Mouse (Mus musculus) liver, embryonic 13.5 days (tissue): ENCODE measurements around the gene Dcaf5. TPM values are rescaled to one million over a fixed set of nuclear protein-coding genes. Genes with fewer than 3 reads are reported as not detected.
"Not testable (repeated sequence)": the region's sequence is repeated elsewhere in the genome, so short reads cannot be mapped to it uniquely, and the experiment has no call there.

Experiments used
- ATAC-seq: fragments of 200-750 bp; cut with Nextera tagmentation; 2 replicates; pipeline ENCODE4 v1.8.0; 2017; ENCODE audit warnings: low read depth, mild to moderate bottlenecking, moderate number of reproducible peaks, moderate library complexity
- DNase-seq: peaks from one replicate; pipeline ENCODE4 v3.0.0; 2022
- H3K27ac ChIP-seq: fragments of 300-500 bp; sonication (generic); 2 replicates; pipeline ENCODE4 v1.5.1; 2015; ENCODE audit warnings: moderate library complexity, mild to moderate bottlenecking, inconsistent platforms
- H3K27me3 ChIP-seq: fragments of 300-500 bp; sonication (generic); 2 replicates; pipeline ENCODE4 v1.6.1; 2015; ENCODE audit warnings: mild to moderate bottlenecking, inconsistent platforms
- H3K36me3 ChIP-seq: fragments of 300-500 bp; sonication (generic); 2 replicates; pipeline ENCODE4 v1.6.1; 2015; ENCODE audit warnings: mild to moderate bottlenecking, inconsistent platforms
- H3K4me1 ChIP-seq: fragments of 300-500 bp; sonication (generic); replicated peaks from 2 replicates; pipeline ENCODE4 v1.6.1; 2015; ENCODE audit warnings: inconsistent platforms
- H3K4me2 ChIP-seq: fragments of 300-500 bp; sonication (generic); 2 replicates; pipeline ENCODE4 v1.6.1; 2015; ENCODE audit warnings: inconsistent platforms, mild to moderate bottlenecking, moderate library complexity
- H3K4me3 ChIP-seq: fragments of 300-500 bp; sonication (generic); replicated peaks from 2 replicates; pipeline ENCODE4 v1.5.1; 2015; ENCODE audit warnings: mild to moderate bottlenecking, inconsistent platforms
- H3K9ac ChIP-seq: fragments of 300-500 bp; sonication (generic); 2 replicates; pipeline ENCODE4 v1.6.1; 2015; ENCODE audit warnings: mild to moderate bottlenecking, inconsistent platforms
- H3K9me3 ChIP-seq: fragments of 300-500 bp; sonication (generic); replicated peaks from 2 replicates; pipeline ENCODE4 v1.6.1; 2016; ENCODE audit warnings: inconsistent platforms
- WGBS: fragments of 180-500 bp; shearing (Covaris S2); methylation state at CpG from one replicate; pipeline ENCODE4 v1.1.7; 2015; ENCODE audit not compliant: insufficient replicate concordance; 5-methylcytosine and 5-hydroxymethylcytosine counted together
- polyA plus RNA-seq: library from polyadenylated mRNA; unstranded; fragments of >200 nt; fragmentation: Nextera tagmentation; extraction: Ambion mirVana; gene quantifications from 2 replicates; pipeline ENCODE4 v1.2.1, GENCODE M21; 2015

Gene Dcaf5
- 2.5 and 2.6 TPM in 2 replicates for polyA plus RNA-seq

- peak; percentile 69 for DNase-seq
- Histone ChIP-seq H3K4me3 (peak within 1 kb of the TSS; percentile 87), H3K27me3 (no peaks in the 10 kb centered on the region), H3K4me2 (peak within 1 kb of the TSS; percentile 97), H3K9ac (peak within 1 kb of the TSS; percentile 85), H3K4me1 (peaks cover 34% of the 10 kb centered on the region), H3K36me3 (no peaks in the 10 kb centered on the region), H3K27ac (peak within 1 kb of the TSS; percentile 81), H3K9me3 (no peaks in the 10 kb centered on the region)
- under 1% methylated on average over 61 of the region's 79 CpGs for WGBS
- ATAC-seq: peak; percentile 83
Observed at GRCm38 (mm10) chr12:80436336-80436976, at the start of gene Dcaf5. Gene Dcaf5, minus strand, starts transcription at chr12:80436601.

- ATAC-seq (no peak), DNase-seq (no peak)
- no peaks in the 10 kb centered on the region for H3K9me3 ChIP-seq
- no peaks in the 10 kb centered on the region for H3K27me3 ChIP-seq
- no peak overlapping the region for H3K4me3 ChIP-seq
- no peak overlapping the region for H3K4me2 ChIP-seq
- no peaks in the 10 kb centered on the region for H3K4me1 ChIP-seq
- no peak overlapping the region for H3K9ac ChIP-seq
- 69% methylated on average over 3 of the region's 3 CpGs for WGBS
- H3K36me3 ChIP-seq: 0 out of 2 replicates have a peak, but pooled peaks cover 9% of the 10 kb centered on the region
- no peak overlapping the region for H3K27ac ChIP-seq
Observed at GRCm38 (mm10) chr12:80483397-80483796, 47.0 kb upstream of the Dcaf5 start.

GRCm38 (mm10) chr12:80479986-80480385, 43.6 kb upstream of the Dcaf5 start:
- Histone ChIP-seq H3K4me2 (no peak overlapping the region), H3K4me1 (no peaks in the 10 kb centered on the region), H3K27ac (no peak overlapping the region), H3K9me3 (no peaks in the 10 kb centered on the region), H3K9ac (no peak overlapping the region), H3K27me3 (no peaks in the 10 kb centered on the region), H3K36me3 (0 out of 2 replicates have a peak, but pooled peaks cover 9% of the 10 kb centered on the region), H3K4me3 (no peak overlapping the region)
- no peak for DNase-seq
- no peak for ATAC-seq
- whole genome bisulfite sequencing: 71% methylated on average over 3 of the region's 3 CpGs

DNA sequence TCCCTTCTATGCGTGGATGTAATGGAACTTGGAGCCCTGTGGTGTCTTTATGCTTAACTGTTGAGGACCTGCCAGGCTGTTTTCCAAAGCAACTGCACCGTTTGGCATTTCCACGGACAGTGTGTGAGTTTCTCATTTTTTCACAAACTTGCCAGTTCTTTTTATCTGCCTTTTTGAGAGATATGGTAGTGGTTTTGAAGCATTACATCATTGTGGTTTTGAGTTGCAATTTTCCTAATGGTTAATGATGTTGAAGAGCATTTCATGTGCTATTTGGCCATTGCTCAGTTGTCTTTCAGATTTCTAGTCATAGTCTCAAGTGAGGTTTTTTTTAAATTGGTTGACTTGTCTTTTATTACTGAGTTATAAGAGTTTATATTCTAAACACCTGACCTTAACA, 37.3 kb upstream of the Dcaf5 start:
- H3K4me1 ChIP-seq: 0 out of 2 replicates have a peak, but pooled peaks cover 8% of the 10 kb centered on the region
- H3K36me3 ChIP-seq: no peaks in the 10 kb centered on the region
- H3K4me2 ChIP-seq: no peak overlapping the region
- no peak overlapping the region for H3K9ac ChIP-seq
- 46% methylated on average over 3 of the region's 3 CpGs for WGBS
- DNase-seq (no peak), ATAC-seq (no peak)
- no peak overlapping the region for H3K27ac ChIP-seq
- H3K4me3 ChIP-seq: no peak overlapping the region
- no peaks in the 10 kb centered on the region for H3K27me3 ChIP-seq
- H3K9me3 ChIP-seq: no peaks in the 10 kb centered on the region

- H3K27me3 ChIP-seq: no peaks in the 10 kb centered on the region
- no peak overlapping the region for H3K9ac ChIP-seq
- DNase-seq (no peak), ATAC-seq (no peak)
- WGBS: 63% methylated on average over 4 of the region's 4 CpGs
- no peak overlapping the region for H3K4me3 ChIP-seq
- no peaks in the 10 kb centered on the region for H3K9me3 ChIP-seq
- H3K27ac ChIP-seq: no peak overlapping the region
- H3K4me1 ChIP-seq: 0 out of 2 replicates have a peak, but pooled peaks cover 8% of the 10 kb centered on the region
- H3K36me3 ChIP-seq: no peaks in the 10 kb centered on the region
- H3K4me2 ChIP-seq: no peak overlapping the region
Observed at GRCm38 (mm10) chr12:80471926-80472325, 35.5 kb upstream of the Dcaf5 start.

GRCm38 (mm10) chr12:80470206-80470605, 33.8 kb upstream of the Dcaf5 start:
- Histone ChIP-seq H3K9me3 (no peaks in the 10 kb centered on the region), H3K4me2 (no peak overlapping the region), H3K36me3 (no peaks in the 10 kb centered on the region), H3K27ac (no peak overlapping the region), H3K4me3 (no peak overlapping the region), H3K9ac (no peak overlapping the region), H3K27me3 (no peaks in the 10 kb centered on the region), H3K4me1 (0 out of 2 replicates have a peak, but pooled peaks cover 8% of the 10 kb centered on the region)
- no peak for ATAC-seq
- 75% methylated on average over 2 of the region's 2 CpGs for WGBS
- no peak for DNase-seq

- Histone ChIP-seq H3K36me3 (no peaks in the 10 kb centered on the region), H3K27ac (peak overlapping the region; percentile 74), H3K4me3 (peak overlapping the region; percentile 86), H3K4me1 (peaks cover 11% of the 10 kb centered on the region), H3K9ac (peak overlapping the region; percentile 82), H3K4me2 (peak overlapping the region; percentile 87), H3K9me3 (no peaks in the 10 kb centered on the region), H3K27me3 (no peaks in the 10 kb centered on the region)
- 20% methylated on average over 17 of the region's 17 CpGs for WGBS
- ATAC-seq: no peak
- DNase-seq: no peak
Observed at GRCm38 (mm10) chr12:80463666-80464269, 27.4 kb upstream of the Dcaf5 start.

DNA sequence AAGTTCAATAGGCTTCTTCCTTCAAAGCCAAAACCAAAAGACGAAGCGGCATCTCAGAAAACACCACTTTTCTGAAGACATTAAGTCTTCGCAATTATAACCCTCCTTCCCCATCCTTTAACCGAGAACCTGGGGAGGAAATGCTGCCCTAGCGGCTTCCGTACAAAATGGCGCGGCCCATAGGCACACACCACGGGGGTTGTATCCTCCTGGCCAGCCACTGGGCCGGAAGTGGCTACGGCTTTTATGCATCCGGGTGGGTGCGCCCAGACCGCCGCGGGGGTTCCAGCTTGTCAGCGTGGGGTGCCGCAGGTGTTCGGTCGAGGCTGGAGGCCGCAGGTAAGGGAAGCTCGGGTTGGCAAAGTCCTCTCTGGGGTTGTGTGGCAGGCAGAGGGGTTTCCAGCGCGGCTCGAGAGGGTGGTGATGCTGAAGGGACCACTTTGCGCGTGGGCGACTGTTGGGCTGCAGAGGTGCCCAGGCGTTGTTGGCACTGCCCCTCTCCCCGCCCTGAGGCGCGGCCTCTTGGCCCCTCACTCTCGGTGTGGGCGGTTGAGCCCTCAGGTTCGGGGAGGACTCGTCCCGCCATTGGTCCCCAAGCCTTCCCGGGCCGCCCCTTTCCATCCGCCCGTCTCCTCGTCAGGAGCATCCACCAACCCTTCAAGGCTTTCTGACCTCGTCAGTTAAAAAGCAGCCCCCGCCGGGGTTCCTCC, 26.7 kb upstream of the Dcaf5 start, which contains the start of gene Exd2:
Gene Exd2, plus strand, starts transcription at position 154 of the 710 bp plus-strand sequence.
- ATAC-seq (peak; percentile 93), DNase-seq (peak; percentile 77)
- H3K27ac ChIP-seq: peak within 1 kb of the TSS; percentile 74
- H3K9ac ChIP-seq: peak within 1 kb of the TSS; percentile 82
- no peaks in the 10 kb centered on the region for H3K36me3 ChIP-seq
- no peaks in the 10 kb centered on the region for H3K27me3 ChIP-seq
- H3K9me3 ChIP-seq: no peaks in the 10 kb centered on the region
- H3K4me1 ChIP-seq: peaks cover 11% of the 10 kb centered on the region
- 1% methylated on average over 45 of the region's 45 CpGs for WGBS
- peak within 1 kb of the TSS; percentile 86 for H3K4me3 ChIP-seq
- H3K4me2 ChIP-seq: peak within 1 kb of the TSS; percentile 87

DNA sequence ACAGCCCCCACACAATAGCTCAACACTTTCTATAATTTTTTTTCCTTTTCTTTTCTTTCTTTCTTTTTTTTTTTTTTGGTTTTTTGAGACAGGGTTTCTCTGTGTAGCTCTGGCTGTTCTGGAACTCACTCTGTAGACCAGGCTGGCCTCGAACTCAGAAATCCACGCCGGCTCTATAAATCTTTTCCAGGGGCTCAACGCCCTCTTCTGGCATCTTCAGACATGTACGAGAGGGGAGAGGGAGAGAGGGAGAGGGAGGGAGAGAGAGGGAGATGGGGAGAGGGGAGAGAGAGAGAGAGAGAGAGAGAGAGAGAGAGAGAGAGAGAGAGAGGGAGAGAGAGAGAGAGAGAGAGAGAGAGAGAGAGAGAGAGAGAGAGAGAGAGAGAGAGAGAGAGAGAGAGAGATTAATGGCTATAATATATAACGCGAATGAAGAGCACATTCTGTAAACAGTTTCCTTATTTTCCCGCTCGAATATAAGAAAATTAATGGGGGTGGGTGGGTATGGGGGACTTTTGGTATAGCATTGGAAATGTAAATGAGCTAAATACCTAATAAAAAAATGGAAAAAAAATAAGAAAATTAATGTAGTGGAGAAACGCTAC, 26.0 kb upstream of the Dcaf5 start:
- not testable (repeated sequence) for ATAC-seq, H3K9me3 ChIP-seq, H3K36me3 ChIP-seq, H3K27me3 ChIP-seq, DNase-seq
- peak overlapping the region; percentile 74; the same call in 1 of the 2 replicates for H3K27ac ChIP-seq
- WGBS: 7% methylated on average over 10 of the region's 10 CpGs
- H3K9ac ChIP-seq: peak overlapping the region; percentile 82
- H3K4me1 ChIP-seq: peaks cover 11% of the 10 kb centered on the region
- peak overlapping the region; percentile 87 for H3K4me2 ChIP-seq
- peak overlapping the region; percentile 86 for H3K4me3 ChIP-seq

GRCm38 (mm10) chr12:80458033-80458432, 21.6 kb upstream of the Dcaf5 start:
- Histone ChIP-seq H3K4me1 (no peaks in the 10 kb centered on the region; the same call in 1 of the 2 replicates), H3K27ac (no peak overlapping the region), H3K9ac (no peak overlapping the region), H3K4me2 (no peak overlapping the region), H3K4me3 (no peak overlapping the region), H3K27me3 (no peaks in the 10 kb centered on the region), H3K9me3 (no peaks in the 10 kb centered on the region), H3K36me3 (no peaks in the 10 kb centered on the region)
- no peak for ATAC-seq
- 64% methylated on average over 5 of the region's 5 CpGs for WGBS
- DNase-seq: no peak

- ATAC-seq (no peak), DNase-seq (no peak)
- no peaks in the 10 kb centered on the region for H3K36me3 ChIP-seq
- H3K27me3 ChIP-seq: peaks cover 4% of the 10 kb centered on the region; the same call in 1 of the 2 replicates
- H3K4me2 ChIP-seq: no peak overlapping the region
- H3K9me3 ChIP-seq: no peaks in the 10 kb centered on the region
- no peaks in the 10 kb centered on the region for H3K4me1 ChIP-seq
- 66% methylated on average over 1 of the region's 1 CpGs for WGBS
- H3K27ac ChIP-seq: no peak overlapping the region
- H3K9ac ChIP-seq: no peak overlapping the region
- H3K4me3 ChIP-seq: no peak overlapping the region
Observed at GRCm38 (mm10) chr12:80453506-80453905, 17.1 kb upstream of the Dcaf5 start.
